7 mouse cellular contexts compared by ENCODE assay signal in genomic region chr15:98984681-98985080, GRCm38 (mm10). TPM values are rescaled to one million over a fixed set of nuclear protein-coding genes. Genes with fewer than 3 reads are reported as not detected.
DNase-seq lines count a peak whose midpoint lies in the region; ATAC-seq lines count a peak whose summit lies in the region.

No protein-coding gene starts in this region.

- H3K4me2 ChIP-seq in lung, embryonic 16.5 days (ENCODE audit: low read depth, low read length), result no peak overlapping the region
- peak overlapping the region; percentile 61 for H3K4me2 ChIP-seq in embryonic facial prominence, embryonic 14.5 days (ENCODE audit: low read depth, low read length)
- H3K4me2 ChIP-seq in intestine, embryonic 15.5 days (replicated peaks), result peak overlapping the region; percentile 67; the same call in 1 of the 2 replicates
- H3K4me2 ChIP-seq in neural tube, embryonic 12.5 days (replicated peaks), result peak overlapping the region; percentile 71

- 56% methylated on average over 6 of the region's 6 CpGs for WGBS in lung, embryonic 16.5 days
- WGBS in embryonic facial prominence, embryonic 14.5 days, result 62% methylated on average over 6 of the region's 6 CpGs
- 58% methylated on average over 6 of the region's 6 CpGs for WGBS in intestine, embryonic 15.5 days
- 32% methylated on average over 6 of the region's 6 CpGs for WGBS in neural tube, embryonic 12.5 days

- no peak for DNase-seq in lung, postnatal 25 days (ENCODE audit: low spot score)
- DNase-seq in embryonic facial prominence, embryonic 14.5 days (ENCODE audit: low spot score), result no peak
- no peak for DNase-seq in spleen, postnatal 14 days (ENCODE audit: low spot score in 2 of 2)
- no peak for DNase-seq in embryo, embryonic 11 days

- no peak overlapping the region for H3K4me3 ChIP-seq in lung, embryonic 16.5 days (ENCODE audit: low read length)
- peak overlapping the region; percentile 5 for H3K4me3 ChIP-seq in embryonic facial prominence, embryonic 14.5 days (ENCODE audit: low read depth, low read length)
- H3K4me3 ChIP-seq in intestine, embryonic 15.5 days (replicated peaks), result no peak overlapping the region
- H3K4me3 ChIP-seq in neural tube, embryonic 12.5 days, result peak overlapping the region; percentile 37

- H3K27me3 ChIP-seq in lung, embryonic 16.5 days (ENCODE audit: control insufficient read depth, insufficient read depth, low read depth, low read length), result no peaks in the 10 kb centered on the region
- H3K27me3 ChIP-seq in embryonic facial prominence, embryonic 14.5 days (replicated peaks; ENCODE audit: control insufficient read depth, insufficient read depth, low read length), result no peaks in the 10 kb centered on the region
- no peaks in the 10 kb centered on the region for H3K27me3 ChIP-seq in intestine, embryonic 15.5 days (replicated peaks)
- no peaks in the 10 kb centered on the region for H3K27me3 ChIP-seq in neural tube, embryonic 12.5 days (replicated peaks)

- H3K9me3 ChIP-seq in lung, embryonic 16.5 days (ENCODE audit: control insufficient read depth, low read length), result no peaks in the 10 kb centered on the region
- H3K9me3 ChIP-seq in embryonic facial prominence, embryonic 14.5 days (ENCODE audit: control insufficient read depth, low read length), result no peaks in the 10 kb centered on the region
- H3K9me3 ChIP-seq in intestine, embryonic 15.5 days, result no peaks in the 10 kb centered on the region
- no peaks in the 10 kb centered on the region for H3K9me3 ChIP-seq in neural tube, embryonic 12.5 days

- no peak overlapping the region for H3K9ac ChIP-seq in lung, embryonic 16.5 days (ENCODE audit: low read length)
- peak overlapping the region; percentile 69; the same call in 1 of the 2 replicates for H3K9ac ChIP-seq in embryonic facial prominence, embryonic 14.5 days (ENCODE audit: low read depth, low read length)
- H3K9ac ChIP-seq in intestine, embryonic 15.5 days, result no peak overlapping the region
- H3K9ac ChIP-seq in neural tube, embryonic 12.5 days, result peak overlapping the region; percentile 80

- no peaks in the 10 kb centered on the region for H3K36me3 ChIP-seq in lung, embryonic 16.5 days (ENCODE audit: control insufficient read depth, insufficient read depth, low read length)
- H3K36me3 ChIP-seq in embryonic facial prominence, embryonic 14.5 days (ENCODE audit: control insufficient read depth, insufficient read depth, low read length), result no peaks in the 10 kb centered on the region
- H3K36me3 ChIP-seq in intestine, embryonic 15.5 days, result no peaks in the 10 kb centered on the region
- no peaks in the 10 kb centered on the region for H3K36me3 ChIP-seq in neural tube, embryonic 12.5 days

- H3K4me1 ChIP-seq in lung, embryonic 16.5 days (replicated peaks; ENCODE audit: control insufficient read depth, insufficient read depth, low read length), result peaks cover 26% of the 10 kb centered on the region
- peaks cover 27% of the 10 kb centered on the region for H3K4me1 ChIP-seq in embryonic facial prominence, embryonic 14.5 days (ENCODE audit: control insufficient read depth, insufficient read depth, low read length)
- peaks cover 2% of the 10 kb centered on the region; the same call in 1 of the 2 replicates for H3K4me1 ChIP-seq in intestine, embryonic 15.5 days (replicated peaks)
- peaks cover 54% of the 10 kb centered on the region for H3K4me1 ChIP-seq in neural tube, embryonic 12.5 days

- H3K27ac ChIP-seq in lung, embryonic 16.5 days (ENCODE audit: low read length), result peak overlapping the region; percentile 92; the same call in 1 of the 2 replicates
- H3K27ac ChIP-seq in embryonic facial prominence, embryonic 14.5 days (replicated peaks; ENCODE audit: low read depth, low read length), result peak overlapping the region; percentile 88
- peak overlapping the region; percentile 87; the same call in 1 of the 2 replicates for H3K27ac ChIP-seq in intestine, embryonic 15.5 days
- peak overlapping the region; percentile 95 for H3K27ac ChIP-seq in neural tube, embryonic 12.5 days

- ATAC-seq in lung, embryonic 16.5 days (ENCODE audit: low read depth), result no peak
- no peak for ATAC-seq in embryonic facial prominence, embryonic 14.5 days (ENCODE audit: low read depth)
- no peak for ATAC-seq in intestine, embryonic 15.5 days
- no peak for ATAC-seq in neural tube, embryonic 12.5 days (ENCODE audit: low FRiP score, low read depth)

RNA-seq across cellular contexts. Expression of gene Tuba1a, which starts 31.2 kb away (rescaled TPM):
- 870 and 906 TPM in 2 replicates for polyA plus RNA-seq in lung, embryonic 16.5 days (2015; fragmentation: Nextera tagmentation; extraction: Ambion mirVana)
- polyA plus RNA-seq in embryonic facial prominence, embryonic 14.5 days (2014; fragmentation: Nextera tagmentation; extraction: Ambion mirVana), result 1,836 and 1,958 TPM in 2 replicates
- polyA plus RNA-seq in intestine, embryonic 15.5 days (2015; fragmentation: Nextera tagmentation; extraction: Ambion mirVana), result 981 and 999 TPM in 2 replicates
- 10,701 and 10,796 TPM in 2 replicates for polyA plus RNA-seq in neural tube, embryonic 12.5 days (2016; fragmentation: Nextera tagmentation; extraction: Ambion mirVana)

RNA-seq across cellular contexts. Expression of gene Gm49450, which starts 31.3 kb away (rescaled TPM):
- polyA plus RNA-seq in lung, embryonic 16.5 days (2015; fragmentation: Nextera tagmentation; extraction: Ambion mirVana), result not detected in 2 replicates
- polyA plus RNA-seq in embryonic facial prominence, embryonic 14.5 days (2014; fragmentation: Nextera tagmentation; extraction: Ambion mirVana), result not detected in 2 replicates
- not detected in 2 replicates for polyA plus RNA-seq in intestine, embryonic 15.5 days (2015; fragmentation: Nextera tagmentation; extraction: Ambion mirVana)
- polyA plus RNA-seq in neural tube, embryonic 12.5 days (2016; fragmentation: Nextera tagmentation; extraction: Ambion mirVana), result not detected in 2 replicates

RNA-seq across cellular contexts. Expression of gene Tuba1c, which starts 45.0 kb away (rescaled TPM):
- 226 and 230 TPM in 2 replicates for polyA plus RNA-seq in lung, embryonic 16.5 days (2015; fragmentation: Nextera tagmentation; extraction: Ambion mirVana)
- polyA plus RNA-seq in embryonic facial prominence, embryonic 14.5 days (2014; fragmentation: Nextera tagmentation; extraction: Ambion mirVana), result 133 and 149 TPM in 2 replicates
- polyA plus RNA-seq in intestine, embryonic 15.5 days (2015; fragmentation: Nextera tagmentation; extraction: Ambion mirVana), result 253 and 271 TPM in 2 replicates
- polyA plus RNA-seq in neural tube, embryonic 12.5 days (2016; fragmentation: Nextera tagmentation; extraction: Ambion mirVana), result 62.0 and 64.6 TPM in 2 replicates

RNA-seq across cellular contexts. Expression of gene Tuba1b, which starts 50.3 kb away (rescaled TPM):
- polyA plus RNA-seq in lung, embryonic 16.5 days (2015; fragmentation: Nextera tagmentation; extraction: Ambion mirVana), result 1,812 and 1,892 TPM in 2 replicates
- 1,523 and 1,643 TPM in 2 replicates for polyA plus RNA-seq in embryonic facial prominence, embryonic 14.5 days (2014; fragmentation: Nextera tagmentation; extraction: Ambion mirVana)
- 1,296 and 1,330 TPM in 2 replicates for polyA plus RNA-seq in intestine, embryonic 15.5 days (2015; fragmentation: Nextera tagmentation; extraction: Ambion mirVana)
- polyA plus RNA-seq in neural tube, embryonic 12.5 days (2016; fragmentation: Nextera tagmentation; extraction: Ambion mirVana), result 1,299 and 1,329 TPM in 2 replicates

Comparison
In these comparisons a context has a peak if more than half of its experiments do, and no peak if none do; other contexts are left out.
1. H3K4me3 ChIP-seq: peak in embryonic facial prominence, embryonic 14.5 days (single experiment) and neural tube, embryonic 12.5 days (single experiment); none in lung, embryonic 16.5 days (single experiment) and intestine, embryonic 15.5 days (single experiment).
2. H3K9ac ChIP-seq: peak in embryonic facial prominence, embryonic 14.5 days (single experiment) and neural tube, embryonic 12.5 days (single experiment); none in lung, embryonic 16.5 days (single experiment) and intestine, embryonic 15.5 days (single experiment).
3. Peak in every context shown above with its lines, with median percentiles within 50 percentile points of each other: H3K27ac ChIP-seq.